Mouse (Mus musculus) kidney, postnatal 0 days (tissue): ENCODE measurements around the gene Npm3. TPM values are rescaled to one million over a fixed set of nuclear protein-coding genes. Genes with fewer than 3 reads are reported as not detected.

Experiments used
- ATAC-seq: fragments of 200-750 bp; cut with Nextera tagmentation; replicated peaks from 2 replicates; pipeline ENCODE4 v1.8.0; 2017; ENCODE audit warnings: low read depth, moderate number of reproducible peaks, moderate TSS enrichment, moderate library complexity; ENCODE audit not compliant: low FRiP score
- DNase-seq: peaks from one replicate; pipeline ENCODE4 v3.0.0-alpha.2; 2016; ENCODE audit warnings: low spot score
- H3K27ac ChIP-seq: fragments of 300-500 bp; sonication (generic); 2 replicates; pipeline ENCODE4 v1.5.1; 2014; ENCODE audit warnings: mild to moderate bottlenecking
- H3K27me3 ChIP-seq: fragments of 300-500 bp; sonication (generic); 2 replicates; pipeline ENCODE4 v1.6.1; 2014; ENCODE audit warnings: low read length, mixed read lengths; ENCODE audit not compliant: insufficient read depth
- H3K36me3 ChIP-seq: fragments of 300-500 bp; sonication (generic); 2 replicates; pipeline ENCODE4 v1.6.1; 2014; ENCODE audit warnings: low read length, mixed read lengths; ENCODE audit not compliant: insufficient read depth
- H3K4me1 ChIP-seq: fragments of 300-500 bp; sonication (generic); replicated peaks from 2 replicates; pipeline ENCODE4 v1.6.1; 2014; ENCODE audit warnings: antibody characterized with exemption, low read length, mixed read lengths; ENCODE audit not compliant: insufficient read depth
- H3K4me2 ChIP-seq: fragments of 300-500 bp; sonication (generic); 2 replicates; pipeline ENCODE4 v1.6.1; 2014; ENCODE audit warnings: mild to moderate bottlenecking, low read length, moderate library complexity, mixed read lengths
- H3K4me3 ChIP-seq: fragments of 300-500 bp; sonication (generic); replicated peaks from 2 replicates; pipeline ENCODE4 v1.5.1; 2014; ENCODE audit warnings: low read depth, low read length
- H3K9ac ChIP-seq: fragments of 300-500 bp; sonication (generic); 2 replicates; pipeline ENCODE4 v1.6.1; 2014; ENCODE audit warnings: low read depth, low read length
- H3K9me3 ChIP-seq: fragments of 300-500 bp; sonication (generic); replicated peaks from 2 replicates; pipeline ENCODE4 v1.6.1; 2016; ENCODE audit warnings: low read length, inconsistent platforms, mixed read lengths
- CTCF ChIP-seq: IDR thresholded peaks from 2 replicates; pipeline ENCODE4 v1.5.1; 2016; ENCODE audit warnings: antibody characterized with exemption, low read depth, mild to moderate bottlenecking, moderate library complexity
- WGBS: fragments of 180-500 bp; shearing (Covaris S2); extraction: QIAGEN DNeasy Blood & Tissue Kit; methylation state at CpG from one replicate; pipeline ENCODE4 v1.1.7; 2014; 5-methylcytosine and 5-hydroxymethylcytosine counted together
- polyA plus RNA-seq: library from polyadenylated mRNA; unstranded; fragments of >200 nt; fragmentation: Nextera tagmentation; extraction: Ambion mirVana; gene quantifications from 2 replicates; pipeline ENCODE4 v1.2.1, GENCODE M21; 2015

Npm3 gene
- polyA plus RNA-seq, 1 experiment from 2014 or later, result 18.0 TPM

DNA sequence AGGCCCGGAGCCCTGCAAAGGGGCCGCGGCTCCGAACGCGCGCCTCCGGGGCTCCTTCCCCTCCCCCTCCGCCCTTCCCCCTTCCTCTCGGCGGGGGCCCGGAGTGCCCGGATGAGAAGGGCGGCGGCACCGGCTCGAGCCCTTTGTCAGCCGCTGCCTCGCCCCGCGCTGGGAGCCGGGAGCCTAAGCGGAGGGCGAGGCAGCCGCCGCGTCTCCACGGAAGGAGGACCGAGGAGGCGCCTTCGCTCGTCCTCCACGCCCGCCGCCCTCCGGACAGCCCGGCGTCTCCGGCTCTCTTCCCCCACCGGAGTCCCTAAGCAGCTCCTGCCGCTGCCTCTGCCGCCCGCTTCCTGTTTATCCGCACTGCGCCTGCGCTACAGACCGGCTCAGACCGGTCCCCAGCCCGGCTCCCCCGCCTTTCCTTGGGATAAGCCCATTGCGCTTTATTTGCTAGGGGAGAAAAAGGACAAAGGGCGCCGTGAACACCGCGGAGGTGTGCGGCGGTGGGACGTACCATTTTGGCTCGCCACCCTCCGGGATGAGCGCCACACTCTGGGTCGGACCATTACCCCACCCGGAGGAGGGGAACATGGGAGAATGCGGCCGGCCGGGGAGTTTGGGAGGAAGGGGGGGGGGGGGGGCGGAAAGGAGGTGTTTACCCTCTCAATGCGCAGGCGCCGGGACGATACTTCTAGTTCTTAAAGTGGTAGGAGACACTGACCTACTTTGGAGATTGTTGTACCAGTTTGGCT, 34.0 kb upstream of the Npm3 start, which contains the start of gene Mgea5:
Mgea5 (minus strand) TSS at position 657 of the 752 bp plus-strand sequence.
- DNase-seq (peak; percentile 100), ATAC-seq (peak; percentile 95)
- H3K4me2 ChIP-seq, result peak within 1 kb of the TSS; percentile 66
- no peaks in the 10 kb centered on the region for H3K9me3 ChIP-seq
- H3K4me1 ChIP-seq, result peaks cover 14% of the 10 kb centered on the region
- H3K27ac ChIP-seq, result peak within 1 kb of the TSS; percentile 99
- H3K27me3 ChIP-seq, result no peaks in the 10 kb centered on the region
- H3K9ac ChIP-seq, result peak within 1 kb of the TSS; percentile 94
- peaks cover 7% of the 10 kb centered on the region for H3K36me3 ChIP-seq
- under 1% methylated on average over 68 of the region's 71 CpGs for WGBS
- peak within 1 kb of the TSS; percentile 92 for H3K4me3 ChIP-seq
- no peak for TF ChIP-seq CTCF

DNA sequence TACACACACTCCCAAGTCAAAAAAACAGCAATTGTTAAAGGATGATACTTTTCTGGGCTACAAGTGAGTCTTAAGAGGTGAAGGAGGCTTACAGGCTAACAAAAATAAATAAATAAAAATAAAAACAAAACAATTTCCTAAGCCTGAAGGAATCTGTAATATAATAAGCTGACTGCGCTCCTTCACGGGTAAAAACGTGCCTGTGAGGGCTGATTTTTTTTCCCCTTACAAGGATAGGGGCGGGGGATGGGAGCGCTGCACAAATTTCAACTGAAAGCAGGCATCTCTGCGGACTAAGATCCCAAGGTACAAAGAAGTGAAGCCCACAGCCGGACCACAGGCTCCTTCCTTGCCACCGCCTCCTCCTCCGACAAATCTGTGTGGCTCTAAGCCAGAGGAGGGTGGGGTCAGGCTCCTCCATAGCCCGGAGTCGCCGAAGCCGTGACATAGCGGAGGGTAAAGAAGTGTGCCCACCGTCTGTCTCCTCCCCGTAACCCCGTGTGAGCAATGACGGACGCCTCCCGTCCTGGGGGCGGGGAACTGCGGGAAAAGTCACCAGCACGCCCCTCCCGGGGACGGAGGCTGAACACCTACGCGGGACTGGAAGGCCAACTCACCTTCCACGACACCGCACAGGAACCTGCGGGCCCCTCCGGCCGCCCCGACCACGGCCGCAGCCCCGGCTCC, 33.1 kb upstream of the Npm3 start:
- peaks cover 14% of the 10 kb centered on the region for H3K36me3 ChIP-seq
- peak; percentile 67 for ATAC-seq
- H3K4me2 ChIP-seq, result peak overlapping the region; percentile 66
- 0% methylated on average over 36 of the region's 36 CpGs for WGBS
- peak overlapping the region; percentile 94 for H3K9ac ChIP-seq
- H3K4me1 ChIP-seq, result peaks cover 14% of the 10 kb centered on the region
- peak overlapping the region; percentile 92 for H3K4me3 ChIP-seq
- DNase-seq, result peak; percentile 79
- H3K27ac ChIP-seq, result peak overlapping the region; percentile 99
- TF ChIP-seq CTCF, result no peak
- no peaks in the 10 kb centered on the region for H3K9me3 ChIP-seq
- no peaks in the 10 kb centered on the region for H3K27me3 ChIP-seq

DNA sequence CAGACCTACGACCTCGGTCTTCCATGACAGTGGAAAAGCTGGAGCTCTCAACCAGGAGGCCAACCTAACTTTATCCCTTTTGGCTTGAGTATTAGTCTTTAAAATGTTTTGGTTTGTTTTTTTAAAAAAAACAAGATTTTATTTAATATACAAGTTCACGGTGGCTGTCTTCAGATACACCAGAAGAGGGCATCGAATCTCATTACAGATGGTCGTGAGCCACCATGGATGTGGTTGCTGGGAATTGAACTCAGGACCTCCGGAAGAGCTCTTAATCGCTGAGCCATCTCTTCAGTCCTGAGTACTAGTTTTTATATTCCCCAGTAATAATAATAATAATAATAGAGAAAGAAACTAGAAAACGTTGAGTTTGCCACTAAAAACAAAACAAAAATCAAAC, 32.3 kb upstream of the Npm3 start:
- no peaks in the 10 kb centered on the region for H3K27me3 ChIP-seq
- H3K9me3 ChIP-seq, result no peaks in the 10 kb centered on the region
- peak; percentile 15; the same call in 1 of the 2 replicates for TF ChIP-seq CTCF
- peaks cover 14% of the 10 kb centered on the region for H3K4me1 ChIP-seq
- ATAC-seq (no peak), DNase-seq (no peak)
- H3K4me2 ChIP-seq, result peak overlapping the region; percentile 66
- no peak overlapping the region for H3K27ac ChIP-seq
- 50% methylated on average over 8 of the region's 8 CpGs for WGBS
- H3K4me3 ChIP-seq, result peak overlapping the region; percentile 92
- peak overlapping the region; percentile 94; the same call in 1 of the 2 replicates for H3K9ac ChIP-seq
- H3K36me3 ChIP-seq, result peaks cover 21% of the 10 kb centered on the region

DNA sequence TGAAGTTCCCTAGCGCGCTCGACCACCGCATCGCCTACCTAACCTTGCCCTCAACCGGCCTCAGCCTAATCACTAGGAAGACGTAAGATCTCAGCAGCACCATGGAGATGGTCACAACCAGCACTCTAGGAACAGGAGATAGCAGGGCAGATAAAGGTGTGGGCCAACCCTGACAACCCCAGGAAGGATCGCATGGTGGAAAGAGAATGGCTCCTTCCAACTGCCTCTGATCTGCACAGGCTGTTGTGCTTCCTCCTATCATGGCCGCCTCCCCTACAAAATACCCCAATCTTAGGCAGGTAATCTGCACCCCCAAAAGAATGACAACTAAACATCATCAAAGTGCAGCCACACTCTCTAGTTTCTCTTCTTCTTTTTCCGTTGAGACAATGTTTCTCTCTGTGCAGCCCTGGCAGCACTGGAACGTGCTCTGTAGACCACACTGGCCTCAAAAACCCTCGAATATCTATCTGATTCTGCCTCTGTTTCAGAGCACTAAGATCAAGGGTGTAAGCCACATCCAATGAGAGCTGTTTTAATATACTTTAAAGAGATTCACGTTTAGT, 31.0 kb upstream of the Npm3 start:
- no peak for ATAC-seq
- no peak for DNase-seq
- no peak overlapping the region for H3K27ac ChIP-seq
- H3K9me3 ChIP-seq, result no peaks in the 10 kb centered on the region
- peak overlapping the region; percentile 66 for H3K4me2 ChIP-seq
- H3K27me3 ChIP-seq, result no peaks in the 10 kb centered on the region
- H3K4me1 ChIP-seq, result peaks cover 14% of the 10 kb centered on the region
- H3K36me3 ChIP-seq, result peaks cover 32% of the 10 kb centered on the region
- no peak overlapping the region for H3K9ac ChIP-seq
- WGBS, result 79% methylated on average over 13 of the region's 13 CpGs
- H3K4me3 ChIP-seq, result no peak overlapping the region
- no peak for TF ChIP-seq CTCF

DNA sequence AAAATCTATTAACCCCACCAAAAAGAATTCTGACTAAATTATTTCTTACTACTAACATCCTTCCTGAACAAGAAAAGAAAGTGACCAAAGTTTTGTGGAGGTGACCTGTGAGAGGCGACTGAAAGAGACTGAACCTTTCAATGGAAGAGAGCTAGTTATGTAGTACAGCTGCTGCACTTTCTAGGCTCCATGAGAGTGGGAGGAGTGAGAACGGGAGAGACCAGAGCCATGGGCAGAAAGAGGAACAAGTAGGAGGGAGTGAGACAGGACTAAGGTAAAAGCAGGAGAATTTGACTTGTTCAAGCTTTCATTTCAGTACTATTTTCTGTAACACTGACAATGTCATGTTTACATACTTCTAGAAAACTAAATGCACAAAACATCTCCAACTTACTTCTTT, 26.1 kb upstream of the Npm3 start:
- ATAC-seq, result no peak
- H3K9ac ChIP-seq, result no peak overlapping the region
- H3K4me3 ChIP-seq, result no peak overlapping the region
- no peaks in the 10 kb centered on the region for H3K9me3 ChIP-seq
- no peak overlapping the region for H3K27ac ChIP-seq
- H3K4me1 ChIP-seq, result peaks cover 4% of the 10 kb centered on the region
- peaks cover 70% of the 10 kb centered on the region for H3K36me3 ChIP-seq
- no peak for DNase-seq
- no peaks in the 10 kb centered on the region for H3K27me3 ChIP-seq
- WGBS, result 72% methylated on average over 2 of the region's 2 CpGs
- H3K4me2 ChIP-seq, result no peak overlapping the region
- no peak for TF ChIP-seq CTCF

DNA sequence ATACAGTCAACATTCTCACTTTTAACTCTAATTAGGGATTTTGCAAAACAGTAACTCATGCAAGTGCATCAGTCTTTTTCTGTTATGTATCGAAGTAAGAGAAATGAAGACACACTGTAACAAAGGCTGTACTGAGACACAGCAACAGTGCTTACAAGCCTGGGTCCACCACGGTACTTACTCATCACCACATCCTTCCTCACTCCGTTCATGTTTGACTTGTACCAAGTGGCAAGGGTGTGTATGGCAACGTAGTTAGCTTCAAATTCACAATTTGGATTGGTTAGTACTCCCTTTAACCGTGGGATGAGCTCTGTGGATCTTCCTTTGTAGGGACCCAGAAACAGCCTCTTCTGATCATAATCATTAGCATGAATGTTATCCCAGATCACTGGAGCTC, 22.1 kb upstream of the Npm3 start:
- Histone ChIP-seq H3K27ac (no peak overlapping the region), H3K4me3 (no peak overlapping the region), H3K9me3 (no peaks in the 10 kb centered on the region), H3K36me3 (peaks cover 85% of the 10 kb centered on the region), H3K27me3 (no peaks in the 10 kb centered on the region), H3K4me1 (no peaks in the 10 kb centered on the region), H3K9ac (no peak overlapping the region), H3K4me2 (no peak overlapping the region)
- DNase-seq (no peak), ATAC-seq (no peak)
- 90% methylated on average over 5 of the region's 5 CpGs for WGBS
- TF ChIP-seq CTCF, result no peak
